Mouse (Mus musculus) lung, embryonic 16.5 days (tissue): Measurements from ENCODE around the gene 2310030G06Rik. TPM values are rescaled to one million over a fixed set of nuclear protein-coding genes. Genes with fewer than 3 reads are reported as not detected.
A peak's percentile ranks its signal among the peaks of the same experiment; 100 is the strongest.

Source experiments
- ATAC-seq: fragments of 200-750 bp; cut with Nextera tagmentation; 2 replicates; pipeline ENCODE4 v1.8.0; 2017; ENCODE audit warnings: low read depth, mild to moderate bottlenecking, moderate library complexity
- H3K27ac ChIP-seq: fragments of 300-500 bp; sonication (generic); 2 replicates; pipeline ENCODE4 v1.5.1; 2014; ENCODE audit warnings: mild to moderate bottlenecking, control low read depth, low read length
- H3K27me3 ChIP-seq: fragments of 300-500 bp; sonication (generic); 2 replicates; pipeline ENCODE4 v1.6.1; 2014; ENCODE audit warnings: low read depth, low read length, mixed read lengths; ENCODE audit not compliant: control insufficient read depth, insufficient read depth
- H3K36me3 ChIP-seq: fragments of 300-500 bp; sonication (generic); 2 replicates; pipeline ENCODE4 v1.6.1; 2014; ENCODE audit warnings: low read length; ENCODE audit not compliant: control insufficient read depth, insufficient read depth
- H3K4me1 ChIP-seq: fragments of 300-500 bp; sonication (generic); replicated peaks from 2 replicates; pipeline ENCODE4 v1.6.1; 2014; ENCODE audit warnings: low read length, mixed read lengths; ENCODE audit not compliant: control insufficient read depth, insufficient read depth
- H3K4me2 ChIP-seq: fragments of 300-500 bp; sonication (generic); 2 replicates; pipeline ENCODE4 v1.6.1; 2014; ENCODE audit warnings: low read depth, low read length, control low read depth
- H3K4me3 ChIP-seq: fragments of 300-500 bp; sonication (generic); 2 replicates; pipeline ENCODE4 v1.5.1; 2014; ENCODE audit warnings: mild to moderate bottlenecking, low read length, control low read depth
- H3K9ac ChIP-seq: fragments of 300-500 bp; sonication (generic); 2 replicates; pipeline ENCODE4 v1.6.1; 2014; ENCODE audit warnings: low read length, control low read depth
- H3K9me3 ChIP-seq: fragments of 300-500 bp; sonication (generic); 2 replicates; pipeline ENCODE4 v1.6.1; 2016; ENCODE audit warnings: low read length; ENCODE audit not compliant: control insufficient read depth
- WGBS: fragments of 180-500 bp; shearing (Covaris S2); extraction: QIAGEN DNeasy Blood & Tissue Kit; methylation state at CpG from one replicate; pipeline ENCODE4 v1.1.7; 2014; 5-methylcytosine and 5-hydroxymethylcytosine counted together
- polyA plus RNA-seq: library from polyadenylated mRNA; unstranded; fragments of >200 nt; fragmentation: Nextera tagmentation; extraction: Ambion mirVana; gene quantifications from 2 replicates; pipeline ENCODE4 v1.2.1, GENCODE M21; 2015

The 2310030G06Rik gene
- polyA plus RNA-seq, 1 experiment from 2014 or later = 14.9 TPM

- Histone ChIP-seq H3K27ac (no peak overlapping the region), H3K4me2 (peak overlapping the region; percentile 98), H3K4me1 (peaks cover 23% of the 10 kb centered on the region), H3K4me3 (peak overlapping the region; percentile 40), H3K27me3 (peaks cover 8% of the 10 kb centered on the region), H3K36me3 (no peaks in the 10 kb centered on the region), H3K9ac (peak overlapping the region; percentile 55; the same call in 1 of the 2 replicates), H3K9me3 (no peaks in the 10 kb centered on the region)
- peak; percentile 59 for ATAC-seq
- WGBS = 2% methylated on average over 12 of the region's 12 CpGs
Observed at GRCm38 (mm10) chr9:50697706-50698041, 48.7 kb downstream of the 2310030G06Rik start.

- no peak for ATAC-seq
- peaks cover 8% of the 10 kb centered on the region for H3K27me3 ChIP-seq
- 53% methylated on average over 12 of the region's 12 CpGs for WGBS
- no peaks in the 10 kb centered on the region for H3K36me3 ChIP-seq
- H3K4me1 ChIP-seq = peaks cover 23% of the 10 kb centered on the region
- no peaks in the 10 kb centered on the region for H3K9me3 ChIP-seq
- peak overlapping the region; percentile 40 for H3K4me3 ChIP-seq
- H3K9ac ChIP-seq = peak overlapping the region; percentile 55; the same call in 1 of the 2 replicates
- H3K4me2 ChIP-seq = peak overlapping the region; percentile 98
- H3K27ac ChIP-seq = no peak overlapping the region
Observed at GRCm38 (mm10) chr9:50696851-50697705, 49.3 kb downstream of the 2310030G06Rik start.

GRCm38 (mm10) chr9:50695153-50695552 lies 51.2 kb downstream of the 2310030G06Rik start:
- Histone ChIP-seq H3K36me3 (no peaks in the 10 kb centered on the region), H3K27ac (no peak overlapping the region), H3K4me3 (no peak overlapping the region), H3K4me1 (peaks cover 11% of the 10 kb centered on the region), H3K27me3 (peaks cover 8% of the 10 kb centered on the region), H3K9ac (no peak overlapping the region), H3K9me3 (no peaks in the 10 kb centered on the region), H3K4me2 (no peak overlapping the region)
- WGBS = 82% methylated on average over 6 of the region's 6 CpGs
- ATAC-seq = no peak

- Histone ChIP-seq H3K36me3 (no peaks in the 10 kb centered on the region), H3K9me3 (no peaks in the 10 kb centered on the region), H3K27ac (no peak overlapping the region), H3K4me1 (peaks cover 11% of the 10 kb centered on the region), H3K9ac (no peak overlapping the region), H3K27me3 (peaks cover under 1% of the 10 kb centered on the region; the same call in 1 of the 2 replicates), H3K4me3 (no peak overlapping the region), H3K4me2 (no peak overlapping the region)
- ATAC-seq = peak; percentile 36; the same call in 1 of the 2 replicates
- WGBS = 20% methylated on average over 10 of the region's 10 CpGs
Observed at GRCm38 (mm10) chr9:50693631-50694030, 52.7 kb downstream of the 2310030G06Rik start.

- Histone ChIP-seq H3K4me2 (no peak overlapping the region), H3K4me1 (peaks cover 5% of the 10 kb centered on the region; the same call in 1 of the 2 replicates), H3K36me3 (no peaks in the 10 kb centered on the region), H3K27me3 (no peaks in the 10 kb centered on the region), H3K27ac (no peak overlapping the region), H3K9me3 (no peaks in the 10 kb centered on the region), H3K9ac (no peak overlapping the region), H3K4me3 (no peak overlapping the region)
- ATAC-seq = no peak
- WGBS = 27% methylated on average over 13 of the region's 13 CpGs
Observed at GRCm38 (mm10) chr9:50692626-50693580, 53.4 kb downstream of the 2310030G06Rik start.

Other genes starting within 250 kb of the 2310030G06Rik start
- gene Pts, start 217.8 kb downstream of the 2310030G06Rik start, polyA plus RNA-seq = 74.6 and 74.7 TPM in 2 replicates
- 5.0 and 6.5 TPM in 2 replicates for gene Il18, start 191.7 kb downstream of the 2310030G06Rik start, polyA plus RNA-seq
- gene Bco2, start 191.4 kb downstream of the 2310030G06Rik start, polyA plus RNA-seq = 0.09 and 0.35 TPM in 2 replicates
- gene Tex12, start 185.2 kb downstream of the 2310030G06Rik start, polyA plus RNA-seq = not detected in 2 replicates
- gene Sdhd, start 142.7 kb downstream of the 2310030G06Rik start, polyA plus RNA-seq = 298 and 304 TPM in 2 replicates
- 193 and 194 TPM in 2 replicates for gene Timm8b, start 142.6 kb downstream of the 2310030G06Rik start, polyA plus RNA-seq
- 8.7 and 9.6 TPM in 2 replicates for gene Pih1d2, start 129.2 kb downstream of the 2310030G06Rik start, polyA plus RNA-seq
- gene Nkapd1, start 129.1 kb downstream of the 2310030G06Rik start, polyA plus RNA-seq = 21.0 and 22.0 TPM in 2 replicates
- 40.5 and 43.6 TPM in 2 replicates for gene Dlat, start 86.8 kb downstream of the 2310030G06Rik start, polyA plus RNA-seq
- 6.9 and 8.1 TPM in 2 replicates for gene Dixdc1, start 7.0 kb downstream of the 2310030G06Rik start, polyA plus RNA-seq
- gene Cryab, start 4.8 kb upstream of the 2310030G06Rik start, polyA plus RNA-seq = 173 and 174 TPM in 2 replicates
- 21.1 and 26.2 TPM in 2 replicates for gene Hspb2, start 5.8 kb upstream of the 2310030G06Rik start, polyA plus RNA-seq
- gene Fdxacb1, start 21.7 kb upstream of the 2310030G06Rik start, polyA plus RNA-seq = 13.8 and 15.0 TPM in 2 replicates
- 35.0 and 39.0 TPM in 2 replicates for gene Alg9, start 28.5 kb upstream of the 2310030G06Rik start, polyA plus RNA-seq
- 46.3 and 51.8 TPM in 2 replicates for gene 1110032A03Rik, start 29.0 kb upstream of the 2310030G06Rik start, polyA plus RNA-seq
- gene Ppp2r1b, start 98.8 kb upstream of the 2310030G06Rik start, polyA plus RNA-seq = 58.9 and 60.3 TPM in 2 replicates